Mouse (Mus musculus): ENCODE results near the gene Wdr93. TPM values are rescaled to one million over a fixed set of nuclear protein-coding genes. Genes with fewer than 3 reads are reported as not detected.

Wdr93 gene
- polyA plus RNA-seq, 1 experiment from 2014 or later = 0.38 TPM

- 81% methylated on average over 6 of the region's 6 CpGs for WGBS
- Histone ChIP-seq H3K27me3 (replicated peaks) (no peaks in the 10 kb centered on the region), H3K9me3 (no peaks in the 10 kb centered on the region), H3K27ac (no peak overlapping the region), H3K9ac (no peak overlapping the region), H3K4me2 (replicated peaks) (no peak overlapping the region), H3K36me3 (no peaks in the 10 kb centered on the region), H3K4me1 (no peaks in the 10 kb centered on the region), H3K4me3 (no peak overlapping the region)
- ATAC-seq (ENCODE audit: low FRiP score, low read depth) = no peak
Observed at GRCm38 (mm10) chr7:79758176-79758575, 15.2 kb downstream of the Wdr93 start.

- Histone ChIP-seq H3K27me3 (replicated peaks) (no peaks in the 10 kb centered on the region), H3K27ac (no peak overlapping the region), H3K4me1 (no peaks in the 10 kb centered on the region), H3K9ac (no peak overlapping the region), H3K4me2 (replicated peaks) (no peak overlapping the region), H3K36me3 (no peaks in the 10 kb centered on the region), H3K4me3 (no peak overlapping the region), H3K9me3 (no peaks in the 10 kb centered on the region)
- ATAC-seq (ENCODE audit: low FRiP score, low read depth) = no peak
Observed at GRCm38 (mm10) chr7:79759766-79760165, 16.8 kb downstream of the Wdr93 start.

GRCm38 (mm10) chr7:79761124-79761876, 18.3 kb downstream of the Wdr93 start:
- no peak overlapping the region for H3K27ac ChIP-seq
- no peak overlapping the region for H3K9ac ChIP-seq
- H3K4me3 ChIP-seq = no peak overlapping the region
- no peak overlapping the region for H3K4me2 ChIP-seq (replicated peaks)
- no peak for ATAC-seq (ENCODE audit: low FRiP score, low read depth)
- 84% methylated on average over 5 of the region's 5 CpGs for WGBS
- no peaks in the 10 kb centered on the region for H3K4me1 ChIP-seq
- H3K9me3 ChIP-seq = no peaks in the 10 kb centered on the region
- no peaks in the 10 kb centered on the region for H3K27me3 ChIP-seq (replicated peaks)
- H3K36me3 ChIP-seq = no peaks in the 10 kb centered on the region

- Histone ChIP-seq H3K36me3 (no peaks in the 10 kb centered on the region), H3K9me3 (no peaks in the 10 kb centered on the region), H3K4me3 (no peak overlapping the region), H3K9ac (no peak overlapping the region), H3K4me1 (no peaks in the 10 kb centered on the region), H3K27me3 (replicated peaks) (no peaks in the 10 kb centered on the region), H3K27ac (no peak overlapping the region), H3K4me2 (replicated peaks) (no peak overlapping the region)
- WGBS = 85% methylated on average over 8 of the region's 8 CpGs
- ATAC-seq (ENCODE audit: low FRiP score, low read depth) = no peak
Observed at GRCm38 (mm10) chr7:79762106-79762505, 19.1 kb downstream of the Wdr93 start.

- Histone ChIP-seq H3K4me3 (no peak overlapping the region), H3K9ac (no peak overlapping the region), H3K27ac (no peak overlapping the region), H3K9me3 (no peaks in the 10 kb centered on the region), H3K4me1 (no peaks in the 10 kb centered on the region), H3K36me3 (no peaks in the 10 kb centered on the region), H3K4me2 (replicated peaks) (no peak overlapping the region), H3K27me3 (replicated peaks) (no peaks in the 10 kb centered on the region)
- WGBS = 38% methylated on average over 1 of the region's 1 CpGs
- no peak for ATAC-seq (ENCODE audit: low FRiP score, low read depth)
Observed at GRCm38 (mm10) chr7:79765991-79766390, 23.0 kb downstream of the Wdr93 start.

- Histone ChIP-seq H3K4me3 (no peak overlapping the region), H3K9ac (no peak overlapping the region), H3K4me1 (no peaks in the 10 kb centered on the region), H3K27ac (no peak overlapping the region), H3K9me3 (no peaks in the 10 kb centered on the region), H3K36me3 (no peaks in the 10 kb centered on the region), H3K4me2 (replicated peaks) (no peak overlapping the region), H3K27me3 (replicated peaks) (no peaks in the 10 kb centered on the region)
- ATAC-seq (ENCODE audit: low FRiP score, low read depth) = no peak
- WGBS = 79% methylated on average over 3 of the region's 3 CpGs
Observed at GRCm38 (mm10) chr7:79769664-79770063, 26.7 kb downstream of the Wdr93 start.

GRCm38 (mm10) chr7:79771561-79772512, 28.9 kb downstream of the Wdr93 start:
- ATAC-seq (ENCODE audit: low FRiP score, low read depth) = no peak
- no peaks in the 10 kb centered on the region for H3K27me3 ChIP-seq (replicated peaks)
- no peaks in the 10 kb centered on the region for H3K4me1 ChIP-seq
- no peak overlapping the region for H3K4me3 ChIP-seq
- no peak overlapping the region for H3K27ac ChIP-seq
- no peaks in the 10 kb centered on the region for H3K9me3 ChIP-seq
- H3K4me2 ChIP-seq (replicated peaks) = no peak overlapping the region
- no peak overlapping the region for H3K9ac ChIP-seq
- WGBS = 36% methylated on average over 15 of the region's 15 CpGs
- no peaks in the 10 kb centered on the region for H3K36me3 ChIP-seq

- Histone ChIP-seq H3K4me3 (no peak overlapping the region), H3K9me3 (no peaks in the 10 kb centered on the region), H3K27ac (no peak overlapping the region), H3K4me1 (no peaks in the 10 kb centered on the region), H3K4me2 (replicated peaks) (peak overlapping the region; percentile 48), H3K36me3 (no peaks in the 10 kb centered on the region), H3K9ac (0 out of 2 replicates have a peak overlapping the region, but pooled peaks have one; percentile 30), H3K27me3 (replicated peaks) (no peaks in the 10 kb centered on the region)
- ATAC-seq (ENCODE audit: low FRiP score, low read depth) = no peak; the same call in 1 of the 2 replicates
- WGBS = 32% methylated on average over 16 of the region's 16 CpGs
Observed at GRCm38 (mm10) chr7:79780647-79781626, 38.0 kb downstream of the Wdr93 start.

GRCm38 (mm10) chr7:79781826-79782515, 39.0 kb downstream of the Wdr93 start:
- Histone ChIP-seq H3K4me3 (no peak overlapping the region), H3K4me1 (no peaks in the 10 kb centered on the region), H3K27ac (no peak overlapping the region), H3K4me2 (replicated peaks) (no peak overlapping the region), H3K27me3 (replicated peaks) (no peaks in the 10 kb centered on the region), H3K36me3 (no peaks in the 10 kb centered on the region), H3K9me3 (no peaks in the 10 kb centered on the region), H3K9ac (no peak overlapping the region)
- no peak for ATAC-seq (ENCODE audit: low FRiP score, low read depth)
- WGBS = 84% methylated on average over 11 of the region's 11 CpGs

GRCm38 (mm10) chr7:79782516-79782855, 39.5 kb downstream of the Wdr93 start:
- Histone ChIP-seq H3K4me3 (no peak overlapping the region), H3K4me2 (replicated peaks) (no peak overlapping the region), H3K9ac (no peak overlapping the region), H3K9me3 (no peaks in the 10 kb centered on the region), H3K36me3 (no peaks in the 10 kb centered on the region), H3K27ac (no peak overlapping the region), H3K4me1 (no peaks in the 10 kb centered on the region), H3K27me3 (replicated peaks) (no peaks in the 10 kb centered on the region)
- ATAC-seq (ENCODE audit: low FRiP score, low read depth) = no peak
- WGBS = 84% methylated on average over 2 of the region's 2 CpGs

- ATAC-seq (ENCODE audit: low FRiP score, low read depth) = peak; percentile 17; the same call in 1 of the 2 replicates
- H3K4me3 ChIP-seq = no peak overlapping the region
- no peak overlapping the region for H3K9ac ChIP-seq
- no peak overlapping the region for H3K27ac ChIP-seq
- WGBS = 24% methylated on average over 6 of the region's 6 CpGs
- no peaks in the 10 kb centered on the region for H3K9me3 ChIP-seq
- no peak overlapping the region for H3K4me2 ChIP-seq (replicated peaks)
- H3K4me1 ChIP-seq = no peaks in the 10 kb centered on the region
- peaks cover 5% of the 10 kb centered on the region for H3K27me3 ChIP-seq (replicated peaks)
- H3K36me3 ChIP-seq = no peaks in the 10 kb centered on the region
Observed at GRCm38 (mm10) chr7:79786295-79786694, 43.3 kb downstream of the Wdr93 start.
